In the genomic region with DNA sequence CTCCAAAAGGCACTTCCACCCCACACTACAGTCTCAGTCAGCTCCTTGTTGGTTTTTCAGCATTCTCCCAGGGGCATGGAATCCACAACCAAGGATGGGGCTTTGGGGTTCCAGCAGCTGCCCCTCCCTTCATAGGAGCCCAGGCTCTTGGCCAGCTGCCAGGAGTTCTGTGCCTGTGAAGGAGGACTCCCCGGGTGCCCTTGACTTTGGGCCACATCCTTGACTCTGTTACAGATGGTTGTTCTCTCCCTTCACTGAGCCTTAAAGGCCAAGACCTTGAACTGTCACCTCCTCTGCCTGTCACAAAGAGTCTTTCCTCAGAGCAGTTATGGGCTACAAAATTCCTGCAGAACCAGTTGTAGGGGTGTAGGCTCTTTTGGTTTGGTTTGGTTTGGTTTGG, we compare ENCODE assay signal across 13 mouse cellular contexts. TPM values are rescaled to one million over a fixed set of nuclear protein-coding genes. Genes with fewer than 3 reads are reported as not detected.
DNase-seq lines count a peak whose midpoint lies in the region; ATAC-seq and TF ChIP-seq lines count a peak whose summit lies in the region.
"Had no signal": no experiment of that assay in that cellular context is flagged by ENCODE, and none has a peak within 500 bp of the region (broad histone marks: within the 10 kb centered on the region; RNA-seq: fewer than 3 reads in every experiment).

No protein-coding gene starts in this region.

- no peak for TF ChIP-seq POLR2A in bone marrow macrophage, adult 2 months (IDR thresholded peaks at IDR 0.05; ENCODE audit: borderline replicate concordance, low read depth, low read length)

- peaks cover 28% of the 10 kb centered on the region for H3K4me1 ChIP-seq in bone marrow macrophage, adult 2 months (ENCODE audit: control insufficient read depth, insufficient read depth, low read length)
- H3K4me1 ChIP-seq in lung, embryonic 16.5 days (replicated peaks; ENCODE audit: control insufficient read depth, insufficient read depth, low read length) = peaks cover 6% of the 10 kb centered on the region; the same call in 1 of the 2 replicates
- H3K4me1 ChIP-seq in forebrain, embryonic 11.5 days (replicated peaks; ENCODE audit: control insufficient read depth, insufficient read depth, low read length) = no peaks in the 10 kb centered on the region

- H3K9me3 ChIP-seq in lung, embryonic 16.5 days (ENCODE audit: control insufficient read depth, low read length) = no peaks in the 10 kb centered on the region
- no peaks in the 10 kb centered on the region for H3K9me3 ChIP-seq in forebrain, embryonic 11.5 days (ENCODE audit: control insufficient read depth, low read length)
- H3K9me3 ChIP-seq: limb, embryonic 13.5 days; midbrain, embryonic 13.5 days had no signal

- DNase-seq in gastrocnemius, adult 18-20 months (ENCODE audit: low spot score) = peak; percentile 10
- no peak for DNase-seq in gastrocnemius, adult 8-10 months (ENCODE audit: low spot score in 2 of 2)
- DNase-seq in ES-CJ7 (ENCODE audit: low read depth, low spot score) = peak; percentile 78
- no peak for DNase-seq in urinary bladder, adult 2 months (ENCODE audit: low spot score)
- no peak for DNase-seq in forebrain, embryonic 11.5 days (ENCODE audit: low spot score)
- DNase-seq: B cell, adult 2 months had no signal

- H3K4me2 ChIP-seq in lung, embryonic 16.5 days (ENCODE audit: low read depth, low read length) = no peak overlapping the region
- H3K4me2 ChIP-seq in forebrain, embryonic 11.5 days (ENCODE audit: low read depth, low read length, severe bottlenecking) = no peak overlapping the region
- H3K4me2 ChIP-seq: limb, embryonic 13.5 days; midbrain, embryonic 13.5 days had no signal

- 0% methylated on average over 1 of the region's 1 CpGs for WGBS in lung, embryonic 16.5 days
- WGBS in forebrain, embryonic 11.5 days = 54% methylated on average over 1 of the region's 1 CpGs

- TF ChIP-seq CTCF in bone marrow macrophage, adult 2 months (IDR thresholded peaks at IDR 0.05; ENCODE audit: low read depth, low read length) = no peak

- no peaks in the 10 kb centered on the region for H3K27me3 ChIP-seq in lung, embryonic 16.5 days (ENCODE audit: control insufficient read depth, insufficient read depth, low read depth, low read length)
- H3K27me3 ChIP-seq in forebrain, embryonic 11.5 days (ENCODE audit: control insufficient read depth, insufficient read depth, low read length) = no peaks in the 10 kb centered on the region
- H3K27me3 ChIP-seq: limb, embryonic 13.5 days; midbrain, embryonic 13.5 days had no signal

- H3K36me3 ChIP-seq in lung, embryonic 16.5 days (ENCODE audit: control insufficient read depth, insufficient read depth, low read length) = no peaks in the 10 kb centered on the region
- H3K36me3 ChIP-seq in forebrain, embryonic 11.5 days (ENCODE audit: control insufficient read depth, insufficient read depth, low read length) = no peaks in the 10 kb centered on the region
- H3K36me3 ChIP-seq: limb, embryonic 13.5 days; midbrain, embryonic 13.5 days had no signal

- peak overlapping the region; percentile 80 for H3K27ac ChIP-seq in bone marrow macrophage, adult 2 months (ENCODE audit: insufficient read depth, low read depth, low read length)
- peak overlapping the region; percentile 26; the same call in 1 of the 2 replicates for H3K27ac ChIP-seq in lung, embryonic 16.5 days (ENCODE audit: low read length)
- H3K27ac ChIP-seq in forebrain, embryonic 11.5 days (ENCODE audit: low read depth, low read length) = no peak overlapping the region
- H3K27ac ChIP-seq: limb, embryonic 13.5 days; midbrain, embryonic 13.5 days had no signal

- no peak overlapping the region for H3K4me3 ChIP-seq in bone marrow macrophage, adult 2 months (ENCODE audit: insufficient read depth, low read length)
- H3K4me3 ChIP-seq in lung, embryonic 16.5 days (ENCODE audit: low read length) = no peak overlapping the region
- no peak overlapping the region for H3K4me3 ChIP-seq in forebrain, embryonic 11.5 days (ENCODE audit: low read depth, low read length)
- H3K4me3 ChIP-seq: limb, embryonic 13.5 days; midbrain, embryonic 13.5 days had no signal

- ATAC-seq in lung, embryonic 16.5 days (ENCODE audit: low read depth) = peak; percentile 85
- no peak for ATAC-seq in megakaryocyte-erythroid progenitor cell, adult 5-6 weeks (replicated peaks; ENCODE audit: low FRiP score, low TSS enrichment, poor library complexity, severe bottlenecking)
- no peak for ATAC-seq in forebrain, embryonic 11.5 days (replicated peaks; ENCODE audit: low FRiP score)
- ATAC-seq: midbrain, embryonic 13.5 days had no signal

- no peak overlapping the region for H3K9ac ChIP-seq in lung, embryonic 16.5 days (ENCODE audit: low read length)
- no peak overlapping the region for H3K9ac ChIP-seq in forebrain, embryonic 11.5 days (ENCODE audit: low read length)
- H3K9ac ChIP-seq: limb, embryonic 13.5 days; midbrain, embryonic 13.5 days had no signal

RNA-seq across cellular contexts. Expression of gene Ppp1r26, which starts 13.8 kb away (rescaled TPM):
- 1 to 10 TPM; 2.4 to 3.0 TPM for total RNA-seq in gastrocnemius, adult 18-20 months (2021)
- total RNA-seq in gastrocnemius, adult 8-10 months (2022) = 1 to 10 TPM; 2.5 to 3.4 (median 3.0) TPM
- polyA plus RNA-seq in bone marrow macrophage, adult 2 months (2012; ENCODE audit: insufficient read depth, insufficient read length, missing spikeins) = 0.40 and 0.60 TPM in 2 replicates
- 6.3 and 6.5 TPM in 2 replicates for polyA plus RNA-seq in lung, embryonic 16.5 days (2015; fragmentation: Nextera tagmentation; extraction: Ambion mirVana)
- total RNA-seq in megakaryocyte-erythroid progenitor cell, adult 5-6 weeks (2014; fragmentation: Nextera tagmentation) = 0.39 and 0.74 TPM in 2 replicates
- 1.1 and 1.5 TPM in 2 replicates for total RNA-seq in megakaryocyte-erythroid progenitor cell, adult 5-6 weeks (2017)
- polyA plus RNA-seq in urinary bladder, adult 2 months (2012; rRNA removed) = 4.5 and 5.2 TPM in 2 replicates
- polyA plus RNA-seq in forebrain, embryonic 11.5 days (2014; fragmentation: Nextera tagmentation; extraction: Ambion mirVana) = 7.4 and 7.8 TPM in 2 replicates
- total RNA-seq: neutrophil, adult 5-6 weeks had no signal

RNA-seq across cellular contexts. Expression of gene 1700007K13Rik, which starts 33.3 kb away (rescaled TPM):
- total RNA-seq in gastrocnemius, adult 18-20 months (2021) = not detected
- total RNA-seq in gastrocnemius, adult 8-10 months (2022) = not detected
- polyA plus RNA-seq in bone marrow macrophage, adult 2 months (2012; ENCODE audit: insufficient read depth, insufficient read length, missing spikeins) = not detected in 2 replicates
- 4.6 and 5.1 TPM in 2 replicates for polyA plus RNA-seq in lung, embryonic 16.5 days (2015; fragmentation: Nextera tagmentation; extraction: Ambion mirVana)
- total RNA-seq in megakaryocyte-erythroid progenitor cell, adult 5-6 weeks (2014; fragmentation: Nextera tagmentation) = not detected in 2 replicates
- total RNA-seq in megakaryocyte-erythroid progenitor cell, adult 5-6 weeks (2017) = not detected in 2 replicates
- 1.8 and 2.2 TPM in 2 replicates for polyA plus RNA-seq in urinary bladder, adult 2 months (2012; rRNA removed)
- 1.6 and 2.2 TPM in 2 replicates for polyA plus RNA-seq in forebrain, embryonic 11.5 days (2014; fragmentation: Nextera tagmentation; extraction: Ambion mirVana)
- total RNA-seq: neutrophil, adult 5-6 weeks had no signal
- polyA plus RNA-seq: large intestine, adult 2 months had no signal

RNA-seq across cellular contexts. Expression of gene Mrps2, which starts 35.1 kb away (rescaled TPM):
- total RNA-seq in gastrocnemius, adult 18-20 months (2021) = 10 to 100 TPM; 21.1 to 22.9 TPM
- total RNA-seq in gastrocnemius, adult 8-10 months (2022) = 10 to 100 TPM; 22.3 to 24.7 (median 23.9) TPM
- 23.7 and 24.9 TPM in 2 replicates for polyA plus RNA-seq in bone marrow macrophage, adult 2 months (2012; ENCODE audit: insufficient read depth, insufficient read length, missing spikeins)
- polyA plus RNA-seq in lung, embryonic 16.5 days (2015; fragmentation: Nextera tagmentation; extraction: Ambion mirVana) = 49.9 and 52.7 TPM in 2 replicates
- 48.2 and 49.4 TPM in 2 replicates for total RNA-seq in megakaryocyte-erythroid progenitor cell, adult 5-6 weeks (2014; fragmentation: Nextera tagmentation)
- total RNA-seq in megakaryocyte-erythroid progenitor cell, adult 5-6 weeks (2017) = 35.3 and 37.8 TPM in 2 replicates
- 28.2 and 30.9 TPM in 2 replicates for polyA plus RNA-seq in urinary bladder, adult 2 months (2012; rRNA removed)
- polyA plus RNA-seq in forebrain, embryonic 11.5 days (2014; fragmentation: Nextera tagmentation; extraction: Ambion mirVana) = 67.2 and 70.6 TPM in 2 replicates

Comparison
In these comparisons a context has a peak if more than half of its experiments do, and no peak if none do; other contexts are left out.
1. DNase-seq: peak in gastrocnemius, adult 18-20 months (single experiment) and ES-CJ7 (single experiment); none in gastrocnemius, adult 8-10 months (0 of 2), urinary bladder, adult 2 months (single experiment) and forebrain, embryonic 11.5 days (single experiment).